Mouse (Mus musculus) effector memory CD4-positive, alpha-beta T cell, adult 7 months (primary cell): ENCODE data around the gene Mtus2. TPM values are rescaled to one million over a fixed set of nuclear protein-coding genes. Genes with fewer than 3 reads are reported as not detected.

Source experiments
- polyA plus RNA-seq: library from polyadenylated mRNA; unstranded; fragments of 100-300 nt; shearing (Covaris generic); gene quantifications from one replicate; pipeline ENCODE4 v1.2.1, GENCODE M21; 2017

Mtus2 gene
- 0.56 TPM for polyA plus RNA-seq

DNA sequence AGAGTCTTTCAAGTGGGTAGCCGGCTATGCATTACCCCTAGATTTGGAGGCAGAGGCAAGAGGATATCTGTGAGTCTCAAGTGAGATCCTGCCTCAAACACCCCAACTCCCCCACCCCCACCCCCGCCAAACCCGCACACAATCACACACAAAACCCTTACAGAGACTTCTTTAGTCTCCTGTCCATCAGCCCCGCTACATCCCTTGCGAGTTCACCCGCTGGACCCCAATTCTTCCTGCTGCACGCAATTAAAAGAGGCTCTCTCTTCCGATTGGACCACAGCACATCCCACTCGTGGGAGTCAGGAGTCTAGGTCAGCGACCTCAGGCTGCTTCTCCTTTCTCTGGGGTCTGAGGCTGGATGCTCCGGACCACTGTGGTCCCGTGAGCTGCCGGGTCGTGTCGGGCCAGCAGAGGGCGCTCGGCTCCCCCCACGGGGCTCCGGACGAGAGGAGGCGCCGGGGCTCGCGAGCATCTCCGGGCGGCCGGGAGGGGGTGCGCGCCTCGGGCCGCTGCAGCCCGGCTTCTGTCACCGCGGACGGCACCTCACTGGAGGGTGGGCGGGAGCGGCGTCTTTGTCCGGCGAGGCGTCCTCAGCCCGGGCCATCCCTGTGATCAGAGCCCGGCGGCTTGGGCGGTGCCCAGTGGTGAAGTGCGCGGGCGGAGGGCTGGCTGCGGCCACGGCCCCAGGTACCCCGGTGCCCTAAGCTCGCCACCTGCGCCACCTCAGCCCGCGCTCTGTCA lies at the start of gene Mtus2:
Gene Mtus2, plus strand, starts transcription at position 500 of the 744 bp plus-strand sequence.

Other genes starting within 250 kb of the Mtus2 start
- gene Flt1, start 231.3 kb upstream of the Mtus2 start, polyA plus RNA-seq: 0.90 TPM
- 197 TPM for gene Pomp, start 96.9 kb upstream of the Mtus2 start, polyA plus RNA-seq
- gene Slc46a3, start 62.5 kb upstream of the Mtus2 start, polyA plus RNA-seq: 11.2 TPM